7 mouse cellular contexts compared by ENCODE assay signal in genomic region chr9:111271434-111272160, GRCm38 (mm10). TPM values are rescaled to one million over a fixed set of nuclear protein-coding genes. Genes with fewer than 3 reads are reported as not detected.
DNase-seq lines count a peak whose midpoint lies in the region; ATAC-seq lines count a peak whose summit lies in the region.

Gene Mlh1 (minus strand): TSS chr9:111271791.
Gene Epm2aip1 (plus strand): TSS chr9:111271929.

- H3K4me2 ChIP-seq in embryonic facial prominence, embryonic 12.5 days (replicated peaks) = peak within 1 kb of the TSS; percentile 70
- H3K4me2 ChIP-seq in limb, embryonic 11.5 days (ENCODE audit: low read depth, severe bottlenecking) = peak within 1 kb of the TSS; percentile 80
- peak within 1 kb of the TSS; percentile 96 for H3K4me2 ChIP-seq in midbrain, embryonic 14.5 days (ENCODE audit: low read length)

- peak within 1 kb of the TSS; percentile 95 for H3K27ac ChIP-seq in embryonic facial prominence, embryonic 12.5 days
- H3K27ac ChIP-seq in limb, embryonic 11.5 days (replicated peaks; ENCODE audit: low read depth, low read length) = peak within 1 kb of the TSS; percentile 83
- peak within 1 kb of the TSS; percentile 96 for H3K27ac ChIP-seq in midbrain, embryonic 14.5 days (replicated peaks; ENCODE audit: low read depth, low read length)

- H3K4me1 ChIP-seq in embryonic facial prominence, embryonic 12.5 days = peaks cover 31% of the 10 kb centered on the region
- H3K4me1 ChIP-seq in limb, embryonic 11.5 days (ENCODE audit: control insufficient read depth, insufficient read depth, low read length) = peaks cover 13% of the 10 kb centered on the region
- H3K4me1 ChIP-seq in midbrain, embryonic 14.5 days (ENCODE audit: control insufficient read depth, insufficient read depth, low read length) = peaks cover 47% of the 10 kb centered on the region

- ATAC-seq in embryonic facial prominence, embryonic 12.5 days (ENCODE audit: insufficient number of reproducible peaks, insufficient read depth, low FRiP score, low TSS enrichment) = peak; percentile 99
- ATAC-seq in limb, embryonic 11.5 days (ENCODE audit: insufficient number of reproducible peaks, low FRiP score, low TSS enrichment, low read depth) = peak; percentile 99
- peak; percentile 99 for ATAC-seq in midbrain, embryonic 14.5 days (ENCODE audit: low FRiP score, low TSS enrichment)

- peak; percentile 99 for DNase-seq in adrenal gland, postnatal 25 days
- peak; percentile 100 for DNase-seq in heart, adult 11 months
- peak; percentile 99 for DNase-seq in kidney, adult 18-20 months
- DNase-seq in limb, embryonic 11.5 days (ENCODE audit: low spot score) = peak; percentile 99
- DNase-seq in midbrain, embryonic 14.5 days = peak; percentile 100
- peak; percentile 97 for DNase-seq in spleen, adult 18-20 months

- peak within 1 kb of the TSS; percentile 87 for H3K9ac ChIP-seq in embryonic facial prominence, embryonic 12.5 days
- peak within 1 kb of the TSS; percentile 84 for H3K9ac ChIP-seq in limb, embryonic 11.5 days (ENCODE audit: low read length)
- H3K9ac ChIP-seq in midbrain, embryonic 14.5 days (replicated peaks; ENCODE audit: low read length) = peak within 1 kb of the TSS; percentile 93

- WGBS in embryonic facial prominence, embryonic 12.5 days = under 1% methylated on average over 64 of the region's 64 CpGs
- WGBS in limb, embryonic 11.5 days = under 1% methylated on average over 64 of the region's 64 CpGs
- under 1% methylated on average over 64 of the region's 64 CpGs for WGBS in midbrain, embryonic 14.5 days

- H3K36me3 ChIP-seq in embryonic facial prominence, embryonic 12.5 days = peaks cover 11% of the 10 kb centered on the region
- H3K36me3 ChIP-seq in limb, embryonic 11.5 days (ENCODE audit: control insufficient read depth, insufficient read depth, low read length) = no peaks in the 10 kb centered on the region
- H3K36me3 ChIP-seq in midbrain, embryonic 14.5 days (ENCODE audit: control insufficient read depth, insufficient read depth, low read length) = peaks cover 27% of the 10 kb centered on the region; the same call in 1 of the 2 replicates

- H3K9me3 ChIP-seq in embryonic facial prominence, embryonic 12.5 days = no peaks in the 10 kb centered on the region
- H3K9me3 ChIP-seq in limb, embryonic 11.5 days (ENCODE audit: control insufficient read depth, low read length) = no peaks in the 10 kb centered on the region
- no peaks in the 10 kb centered on the region for H3K9me3 ChIP-seq in midbrain, embryonic 14.5 days (ENCODE audit: control insufficient read depth, low read length)

- no peaks in the 10 kb centered on the region for H3K27me3 ChIP-seq in embryonic facial prominence, embryonic 12.5 days
- H3K27me3 ChIP-seq in limb, embryonic 11.5 days (ENCODE audit: control insufficient read depth, insufficient read depth, low read length) = no peaks in the 10 kb centered on the region
- no peaks in the 10 kb centered on the region for H3K27me3 ChIP-seq in midbrain, embryonic 14.5 days (ENCODE audit: control insufficient read depth, insufficient read depth, low read length)

- peak within 1 kb of the TSS; percentile 82 for H3K4me3 ChIP-seq in embryonic facial prominence, embryonic 12.5 days
- H3K4me3 ChIP-seq in limb, embryonic 11.5 days (ENCODE audit: low read depth, low read length) = peak within 1 kb of the TSS; percentile 78
- peak within 1 kb of the TSS; percentile 92 for H3K4me3 ChIP-seq in midbrain, embryonic 14.5 days (replicated peaks; ENCODE audit: low read depth, low read length)

RNA-seq across cellular contexts. Expression of gene Mlh1, which starts in this region (rescaled TPM):
- total RNA-seq in adrenal gland, postnatal 25 days (2021) = 26.5 and 28.1 TPM in 2 replicates
- polyA plus RNA-seq in embryonic facial prominence, embryonic 12.5 days (2016; fragmentation: Nextera tagmentation; extraction: Ambion mirVana) = 42.4 and 45.2 TPM in 2 replicates
- 52.1 and 53.3 TPM in 2 replicates for polyA plus RNA-seq in limb, embryonic 11.5 days (2014; fragmentation: Nextera tagmentation; extraction: Ambion mirVana)
- 25.0 and 30.4 TPM in 2 replicates for polyA plus RNA-seq in midbrain, embryonic 14.5 days (2014; fragmentation: Nextera tagmentation; extraction: Ambion mirVana)

RNA-seq across cellular contexts. Expression of gene Epm2aip1, which starts in this region (rescaled TPM):
- 48.5 and 61.5 TPM in 2 replicates for total RNA-seq in adrenal gland, postnatal 25 days (2021)
- 41.1 and 43.0 TPM in 2 replicates for polyA plus RNA-seq in embryonic facial prominence, embryonic 12.5 days (2016; fragmentation: Nextera tagmentation; extraction: Ambion mirVana)
- polyA plus RNA-seq in limb, embryonic 11.5 days (2014; fragmentation: Nextera tagmentation; extraction: Ambion mirVana) = 46.2 and 48.8 TPM in 2 replicates
- 77.0 and 93.4 TPM in 2 replicates for polyA plus RNA-seq in midbrain, embryonic 14.5 days (2014; fragmentation: Nextera tagmentation; extraction: Ambion mirVana)

Comparison
In these comparisons a context has a peak if more than half of its experiments do, and no peak if none do; other contexts are left out.
1. Peak in every context shown above with its lines: DNase-seq, ATAC-seq, H3K4me3 ChIP-seq and H3K27ac ChIP-seq.